ENCODE assay signal across 26 mouse cellular contexts in the genomic region with DNA sequence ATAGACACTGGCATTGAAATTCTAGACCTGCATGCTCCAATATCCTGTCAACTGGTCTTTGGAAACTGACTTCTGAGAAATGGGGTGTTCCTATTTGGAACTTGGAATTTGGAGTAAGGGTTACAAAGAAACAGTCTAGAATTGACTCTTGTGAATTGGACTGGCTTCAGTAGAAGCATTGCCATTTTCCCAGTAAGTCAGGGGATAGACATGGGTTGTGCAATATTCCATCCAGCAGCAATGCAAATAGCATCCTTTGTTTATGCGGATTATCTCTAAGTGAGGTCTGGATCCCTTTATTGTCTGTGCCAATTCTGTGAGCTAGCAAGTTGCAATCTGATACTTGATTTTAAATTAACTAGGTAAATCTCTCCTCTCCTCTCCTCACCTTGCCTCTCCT.
A peak's percentile ranks its signal among the peaks of the same experiment; 100 is the strongest.
DNase-seq lines count a peak whose midpoint lies in the region; ATAC-seq and TF ChIP-seq lines count a peak whose summit lies in the region.
"Had no signal": no experiment of that assay in that cellular context is flagged by ENCODE, and none has a peak within 500 bp of the region (broad histone marks: within the 10 kb centered on the region; RNA-seq: fewer than 3 reads in every experiment).

No protein-coding gene starts in this region.

- H3K27me3 ChIP-seq in liver, adult 2 months (ENCODE audit: control insufficient read depth, insufficient read depth, low read length) = no peaks in the 10 kb centered on the region
- H3K27me3 ChIP-seq in lung, embryonic 16.5 days (ENCODE audit: control insufficient read depth, insufficient read depth, low read depth, low read length) = no peaks in the 10 kb centered on the region
- H3K27me3 ChIP-seq: embryonic facial prominence, embryonic 13.5 days; embryonic facial prominence, embryonic 15.5 days; Patski had no signal

- DNase-seq in liver, adult 2 months (ENCODE audit: extremely low read depth, low read depth, low spot score) = peak; percentile 69
- no peak for DNase-seq in liver
- DNase-seq in lung, postnatal 36 days = no peak
- DNase-seq in NIH3T3 (ENCODE audit: low read depth) = peak; percentile 18
- DNase-seq in adipocyte (ENCODE audit: low spot score) = peak; percentile 3
- DNase-seq in kidney, adult 8-10 months = no peak
- DNase-seq: adrenal gland, adult 2 months; adrenal gland, postnatal 10 days; adrenal gland, postnatal 25 days; cerebellum, adult 11 months; cerebellum, adult 18-20 months; cerebellum, adult 8-10 months; cerebellum, adult 9-11 months; cerebellum, postnatal 14 days; cerebellum, postnatal 36 days; embryo, embryonic 11 days had no signal

- H3K4me3 ChIP-seq in liver, adult 2 months (ENCODE audit: insufficient read depth, low read depth, low read length) = no peak overlapping the region
- no peak overlapping the region for H3K4me3 ChIP-seq in lung, embryonic 16.5 days (ENCODE audit: low read length)
- H3K4me3 ChIP-seq: embryonic facial prominence, embryonic 13.5 days; embryonic facial prominence, embryonic 15.5 days; erythroblast, embryonic 14.5 days; forebrain, embryonic 10.5 days; forebrain, embryonic 12.5 days had no signal

- no peak overlapping the region for H3K4me2 ChIP-seq in lung, embryonic 16.5 days (ENCODE audit: low read depth, low read length)
- H3K4me2 ChIP-seq: embryonic facial prominence, embryonic 13.5 days; embryonic facial prominence, embryonic 15.5 days; forebrain, embryonic 12.5 days had no signal

- H3K9ac ChIP-seq in liver, adult 2 months (ENCODE audit: low read depth, low read length) = no peak overlapping the region
- H3K9ac ChIP-seq in lung, embryonic 16.5 days (ENCODE audit: low read length) = no peak overlapping the region
- H3K9ac ChIP-seq: embryonic facial prominence, embryonic 13.5 days; embryonic facial prominence, embryonic 15.5 days; forebrain, embryonic 12.5 days had no signal

- ATAC-seq in lung, embryonic 16.5 days (ENCODE audit: low read depth) = 0 out of 2 replicates have a peak, but pooled peaks have one; percentile 23
- ATAC-seq: activated CD4-positive, CD25-positive, alpha-beta regulatory T cell, adult 4 months; forebrain, embryonic 14.5 days; forebrain, embryonic 16.5 days; Patski had no signal

- WGBS in liver, adult 2 months = 68% methylated on average over 1 of the region's 1 CpGs
- WGBS in lung, embryonic 16.5 days = 68% methylated on average over 1 of the region's 1 CpGs

- no peaks in the 10 kb centered on the region for H3K79me2 ChIP-seq in liver, adult 2 months (ENCODE audit: control insufficient read depth, insufficient read depth, low read length)

- no peak overlapping the region for H3K27ac ChIP-seq in liver, adult 2 months (replicated peaks; ENCODE audit: insufficient read depth, low read depth, low read length)
- no peak overlapping the region for H3K27ac ChIP-seq in lung, embryonic 16.5 days (ENCODE audit: low read length)
- H3K27ac ChIP-seq: embryonic facial prominence, embryonic 13.5 days; embryonic facial prominence, embryonic 15.5 days; forebrain, embryonic 10.5 days; forebrain, embryonic 12.5 days had no signal

- no peak for TF ChIP-seq CTCF in liver, adult 2 months (IDR thresholded peaks at IDR 0.05; ENCODE audit: low read depth, low read length)

- H3K4me1 ChIP-seq in liver, adult 2 months (ENCODE audit: control insufficient read depth, insufficient read depth, low read length) = no peaks in the 10 kb centered on the region; the same call in 1 of the 2 replicates
- no peaks in the 10 kb centered on the region for H3K4me1 ChIP-seq in lung, embryonic 16.5 days (replicated peaks; ENCODE audit: control insufficient read depth, insufficient read depth, low read length)

- H3K9me3 ChIP-seq in lung, embryonic 16.5 days (ENCODE audit: control insufficient read depth, low read length) = no peaks in the 10 kb centered on the region
- H3K9me3 ChIP-seq: embryonic facial prominence, embryonic 13.5 days; embryonic facial prominence, embryonic 15.5 days; forebrain, embryonic 10.5 days; forebrain, embryonic 12.5 days had no signal

- TF ChIP-seq POLR2A in liver, adult 2 months (IDR thresholded peaks at IDR 0.05; ENCODE audit: extremely low read depth, insufficient read depth, low read length) = no peak

- H3K36me3 ChIP-seq in liver, adult 2 months (ENCODE audit: control insufficient read depth, insufficient read depth, low read length) = no peaks in the 10 kb centered on the region
- no peaks in the 10 kb centered on the region for H3K36me3 ChIP-seq in lung, embryonic 16.5 days (ENCODE audit: control insufficient read depth, insufficient read depth, low read length)
- H3K36me3 ChIP-seq: embryonic facial prominence, embryonic 13.5 days; embryonic facial prominence, embryonic 15.5 days; forebrain, embryonic 10.5 days; forebrain, embryonic 12.5 days had no signal

Comparison
In these comparisons a context has a peak if more than half of its experiments do, and no peak if none do; other contexts are left out.
1. DNase-seq: peak in liver, adult 2 months (single experiment), NIH3T3 (single experiment) and adipocyte (single experiment); none in liver (single experiment), lung, postnatal 36 days (single experiment) and kidney, adult 8-10 months (0 of 2).